Mouse (Mus musculus) MEL (cell line): ENCODE measurements around the gene Atxn2. TPM values are rescaled to one million over a fixed set of nuclear protein-coding genes. Genes with fewer than 3 reads are reported as not detected.

Experiments
- DNase-seq: peaks from one replicate; pipeline ENCODE4 v3.0.0; 2011; ENCODE audit warnings: low read depth, low spot score
- H3K27ac ChIP-seq: 2 replicates; pipeline ENCODE4 v1.5.1; 2012; ENCODE audit warnings: low read depth, mild to moderate bottlenecking, control low read depth, low read length, moderate library complexity; ENCODE audit not compliant: control insufficient read depth
- H3K27me3 ChIP-seq, 2 experiments: fragments of 150-350 bp in 1 of 2; sonication (generic) in 1 of 2; 2 replicates each; pipeline ENCODE4 v1.6.1; 2012; ENCODE audit warnings: low read length in 2 of 2, mild to moderate bottlenecking in 2 of 2, improper control_type of control experiment in 1 of 2, moderate library complexity in 1 of 2; ENCODE audit not compliant: insufficient read depth in 2 of 2, control insufficient read depth in 1 of 2
- H3K36me3 ChIP-seq, 2 experiments: 2 replicates each; pipeline ENCODE4 v1.6.1; 2012 to 2014; ENCODE audit warnings: low read length in 2 of 2, improper control_type of control experiment in 1 of 2, inconsistent platforms in 1 of 2, mild to moderate bottlenecking in 1 of 2; ENCODE audit not compliant: insufficient read depth in 2 of 2, control insufficient read depth in 1 of 2
- H3K4me1 ChIP-seq, 2 experiments: fragments of 150-350 bp in 1 of 2; sonication (generic) in 1 of 2; 2 replicates each; pipeline ENCODE4 v1.6.1; 2012; ENCODE audit warnings: low read length in 2 of 2, improper control_type of control experiment in 1 of 2, mild to moderate bottlenecking in 1 of 2; ENCODE audit not compliant: insufficient read depth in 2 of 2, control insufficient read depth in 1 of 2
- H3K4me3 ChIP-seq, 2 experiments: fragments of 150-350 bp in 1 of 2; sonication (generic) in 1 of 2; 2 replicates each; pipeline ENCODE4 v1.5.1; 2012; ENCODE audit warnings: low read depth in 2 of 2, low read length in 2 of 2, mild to moderate bottlenecking in 2 of 2, moderate library complexity in 2 of 2, control low read depth in 1 of 2, improper control_type of control experiment in 1 of 2; ENCODE audit not compliant: control insufficient read depth in 1 of 2, insufficient read depth in 1 of 2
- H3K79me2 ChIP-seq: 2 replicates; pipeline ENCODE4 v1.6.1; 2012; ENCODE audit warnings: mild to moderate bottlenecking, low read length, moderate library complexity; ENCODE audit not compliant: control insufficient read depth, poor library complexity, insufficient read depth
- H3K9ac ChIP-seq: 2 replicates; pipeline ENCODE4 v1.6.1; 2012; ENCODE audit warnings: low read depth, mild to moderate bottlenecking, control low read depth, low read length, moderate library complexity; ENCODE audit not compliant: control insufficient read depth, poor library complexity, severe bottlenecking
- H3K9me3 ChIP-seq: fragments of 150-350 bp; sonication (generic); replicated peaks from 2 replicates; pipeline ENCODE4 v1.6.1; 2012; ENCODE audit warnings: mild to moderate bottlenecking, low read length, improper control_type of control experiment, moderate library complexity; ENCODE audit not compliant: insufficient read depth
- CHD2 ChIP-seq: IDR thresholded peaks from 2 replicates; pipeline ENCODE4 v1.6.1; 2011; ENCODE audit warnings: low read length, improper control_type of control experiment
- ELF1 ChIP-seq: IDR thresholded peaks from 2 replicates; pipeline ENCODE4 v1.6.1; 2014; ENCODE audit warnings: low read depth, mild to moderate bottlenecking, inconsistent platforms, low read length, improper control_type of control experiment, moderate library complexity
- ETS1 ChIP-seq: IDR thresholded peaks from 2 replicates; pipeline ENCODE4 v1.6.1; 2012; ENCODE audit warnings: low read depth, mild to moderate bottlenecking, inconsistent platforms, low read length, improper control_type of control experiment, moderate library complexity
- GABPA ChIP-seq: IDR thresholded peaks from 2 replicates; pipeline ENCODE4 v1.6.1; 2012; ENCODE audit warnings: low read depth, mild to moderate bottlenecking, inconsistent platforms, low read length, improper control_type of control experiment, moderate library complexity
- GATA1 ChIP-seq: IDR thresholded peaks from 2 replicates; pipeline ENCODE4 v1.6.1; 2011; ENCODE audit warnings: low read depth, low read length, improper control_type of control experiment
- JUND ChIP-seq: IDR thresholded peaks from 2 replicates; pipeline ENCODE4 v1.6.1; 2011; ENCODE audit warnings: low read depth, mild to moderate bottlenecking, improper control_type of control experiment, low read length
- MAFK ChIP-seq: IDR thresholded peaks from 2 replicates; pipeline ENCODE4 v1.6.1; 2011; ENCODE audit warnings: low read depth, mild to moderate bottlenecking, low read length, improper control_type of control experiment, borderline replicate concordance
- MAX ChIP-seq: IDR thresholded peaks from 2 replicates; pipeline ENCODE4 v1.6.1; 2011; ENCODE audit warnings: low read length, improper control_type of control experiment
- MEF2A ChIP-seq: IDR thresholded peaks from 2 replicates; pipeline ENCODE4 v1.6.1; 2014; ENCODE audit warnings: low read depth, mild to moderate bottlenecking, inconsistent platforms, low read length, improper control_type of control experiment; ENCODE audit not compliant: poor library complexity, insufficient replicate concordance, severe bottlenecking; ENCODE audit errors: extremely low read depth
- MYB ChIP-seq: IDR thresholded peaks from 2 replicates; pipeline ENCODE4 v1.6.1; 2011; ENCODE audit warnings: mild to moderate bottlenecking, low read depth, low read length, improper control_type of control experiment
- NELFE ChIP-seq: IDR thresholded peaks from 2 replicates; pipeline ENCODE4 v1.6.1; 2011; ENCODE audit warnings: low read depth, low read length, improper control_type of control experiment
- POLR2AphosphoS2 ChIP-seq: IDR thresholded peaks from 2 replicates; pipeline ENCODE4 v1.6.1; 2011; ENCODE audit warnings: low read length, improper control_type of control experiment
- POLR2AphosphoS5 ChIP-seq: IDR thresholded peaks from 2 replicates; pipeline ENCODE4 v1.6.1; 2012; ENCODE audit warnings: low read depth, borderline replicate concordance, mild to moderate bottlenecking, inconsistent platforms, low read length, moderate library complexity, mixed read lengths
- RAD21 ChIP-seq: IDR thresholded peaks from 2 replicates; pipeline ENCODE4 v1.6.1; 2011; ENCODE audit warnings: mild to moderate bottlenecking, low read depth, low read length, improper control_type of control experiment
- RCOR1 ChIP-seq: IDR thresholded peaks from 2 replicates; pipeline ENCODE4 v1.6.1; 2012; ENCODE audit warnings: low read depth, mild to moderate bottlenecking, inconsistent platforms, low read length, improper control_type of control experiment
- SMC3 ChIP-seq: IDR thresholded peaks from 2 replicates; pipeline ENCODE4 v1.6.1; 2011; ENCODE audit warnings: low read depth, low read length, improper control_type of control experiment
- TBP ChIP-seq: IDR thresholded peaks from 2 replicates; pipeline ENCODE4 v1.8.0; 2011; ENCODE audit warnings: low read depth, low read length, improper control_type of control experiment
- TCF12 ChIP-seq: IDR thresholded peaks from 2 replicates; pipeline ENCODE4 v1.6.1; 2014; ENCODE audit warnings: low read depth, mild to moderate bottlenecking, inconsistent platforms, low read length, improper control_type of control experiment, moderate library complexity
- UBTF ChIP-seq: IDR thresholded peaks from 2 replicates; pipeline ENCODE4 v1.6.1; 2012; ENCODE audit warnings: low read depth, mild to moderate bottlenecking, inconsistent platforms, low read length, improper control_type of control experiment, moderate library complexity, borderline replicate concordance; ENCODE audit not compliant: insufficient read depth
- USF2 ChIP-seq, 2 experiments: IDR thresholded peaks; 2 replicates each; pipeline ENCODE4 v1.6.1; 2011 to 2012; ENCODE audit warnings: improper control_type of control experiment in 2 of 2, low read length in 2 of 2, borderline replicate concordance in 1 of 2, inconsistent platforms in 1 of 2, low read depth in 1 of 2, mild to moderate bottlenecking in 1 of 2; ENCODE audit not compliant: insufficient read depth in 1 of 2
- ZKSCAN1 ChIP-seq: IDR thresholded peaks from 2 replicates; pipeline ENCODE4 v1.6.1; 2012; ENCODE audit warnings: low read depth, mild to moderate bottlenecking, inconsistent platforms, low read length, improper control_type of control experiment, moderate library complexity
- ZMIZ1 ChIP-seq: IDR thresholded peaks from 2 replicates; pipeline ENCODE4 v1.6.1; 2012; ENCODE audit warnings: low read depth, mild to moderate bottlenecking, inconsistent platforms, low read length, improper control_type of control experiment, moderate library complexity
- polyA plus RNA-seq, 2 experiments: library from polyadenylated mRNA; stranded (reverse) in 1 of 2; unstranded in 1 of 2; fragments of >175 nt in 1 of 2; fragments of >200 nt in 1 of 2; gene quantifications; 2 replicates each; pipeline versions ENCODE4 v1.2.1 to v1.2.4; 2012; ENCODE audit warnings: low replicate concordance in 2 of 2, low read depth in 1 of 2; ENCODE audit not compliant: insufficient read length in 2 of 2, insufficient read depth in 1 of 2, missing spikeins in 1 of 2
- total RNA-seq: library from RNA; depleted of rRNA; stranded (reverse); fragments of 300-350 nt; gene quantifications from 2 replicates; pipeline ENCODE4 v1.2.3, GENCODE M21; 2012

Atxn2 gene
- total and polyA plus RNA-seq, 3 experiments: 16.3 to 476 (median 85.4) TPM

GRCm38 (mm10) chr5:121823668-121824067 is 112.5 kb downstream of the Atxn2 start:
- no peak overlapping the region for H3K9ac ChIP-seq
- H3K36me3 ChIP-seq: peaks cover 0 to 15% of the 10 kb centered on the region in 2 experiments
- no peak for DNase-seq
- no peak for TF ChIP-seq ETS1
- no peak for TF ChIP-seq TCF12
- no peak for TF ChIP-seq GABPA
- no peak for TF ChIP-seq MYB
- no peak for TF ChIP-seq SMC3
- TF ChIP-seq RAD21: no peak
- no peaks in the 10 kb centered on the region for H3K27me3 ChIP-seq
- peaks cover 4% of the 10 kb centered on the region; the same call in 1 of the 2 replicates for H3K79me2 ChIP-seq
- H3K9me3 ChIP-seq: no peaks in the 10 kb centered on the region
- no peak overlapping the region for H3K27ac ChIP-seq
- no peak overlapping the region for H3K4me3 ChIP-seq
- H3K4me1 ChIP-seq: no peaks in the 10 kb centered on the region

- H3K9me3 ChIP-seq: no peaks in the 10 kb centered on the region
- H3K27ac ChIP-seq: no peak overlapping the region
- no peak for TF ChIP-seq ZMIZ1
- no peak for TF ChIP-seq POLR2AphosphoS2
- no peak for TF ChIP-seq NELFE
- no peak for TF ChIP-seq CHD2
- no peak for TF ChIP-seq ELF1
- TF ChIP-seq MEF2A: no peak
- TF ChIP-seq MAFK: no peak
- no peak for TF ChIP-seq POLR2AphosphoS5
- no peak for TF ChIP-seq MAX
- no peak for TF ChIP-seq RCOR1
- no peak for TF ChIP-seq ZKSCAN1
- TF ChIP-seq UBTF: no peak
- TF ChIP-seq USF2 (IDR thresholded peaks at IDR 0.05; ENCODE audit: borderline replicate concordance in 1 of 2, insufficient read depth in 1 of 2, low read depth in 1 of 2, low read length in 2 of 2): no peak
- no peak for TF ChIP-seq JUND
- no peak for TF ChIP-seq GATA1
- no peak for TF ChIP-seq TBP
- H3K9ac ChIP-seq: no peak overlapping the region
- H3K4me3 ChIP-seq: no peak overlapping the region
- H3K4me1 ChIP-seq: no peaks in the 10 kb centered on the region
- DNase-seq: no peak
- no peaks in the 10 kb centered on the region for H3K27me3 ChIP-seq
- H3K36me3 ChIP-seq: peaks cover 0 to 13% of the 10 kb centered on the region in 2 experiments
- peaks cover 4% of the 10 kb centered on the region; the same call in 1 of the 2 replicates for H3K79me2 ChIP-seq
Observed at GRCm38 (mm10) chr5:121824121-121824520, 113.0 kb downstream of the Atxn2 start.
